Mouse (Mus musculus): ENCODE results near the gene Gsto2. TPM values are rescaled to one million over a fixed set of nuclear protein-coding genes. Genes with fewer than 3 reads are reported as not detected.
"Not testable (repeated sequence)": the region's sequence is repeated elsewhere in the genome, so short reads cannot be mapped to it uniquely, and the experiment has no call there.

Gene Gsto2
- polyA plus RNA-seq, 1 experiment: not detected

DNA sequence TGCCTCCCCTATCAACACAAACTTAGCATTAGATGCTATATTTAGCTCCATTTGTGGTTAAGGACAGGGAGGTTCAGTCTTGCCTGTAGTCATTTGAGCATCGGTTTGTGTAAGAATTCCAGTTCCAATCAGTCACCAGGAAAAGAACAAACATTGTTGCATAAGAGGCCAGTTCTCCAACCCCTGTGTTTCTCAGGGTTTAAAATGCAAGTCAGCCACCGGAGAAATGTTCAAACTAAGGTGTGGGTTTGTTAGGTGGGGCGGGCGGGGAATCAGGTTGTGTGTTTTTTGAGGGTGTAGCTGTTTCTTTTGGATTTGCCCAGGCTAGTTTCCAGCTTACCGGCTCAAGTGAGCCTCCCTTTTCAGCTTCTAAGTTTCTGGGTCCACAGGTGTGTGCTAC is 30.7 kb upstream of the Gsto2 start:
- TF ChIP-seq POLR2A (IDR thresholded peaks at IDR 0.05; ENCODE audit: insufficient read depth, low read depth, low read length): no peak
- TF ChIP-seq CTCF (IDR thresholded peaks at IDR 0.05; ENCODE audit: insufficient read depth, low read depth, low read length): no peak
- H3K4me1 ChIP-seq (ENCODE audit: control insufficient read depth, insufficient read depth, low read length): peaks cover 8% of the 10 kb centered on the region
- no peak overlapping the region for H3K27ac ChIP-seq (ENCODE audit: insufficient read depth, low read depth, low read length)

GRCm38 (mm10) chr19:47835776-47836175 is 29.6 kb upstream of the Gsto2 start:
- 85% methylated on average over 7 of the region's 7 CpGs for WGBS
- Histone ChIP-seq H3K4me1 (ENCODE audit: control insufficient read depth, insufficient read depth, low read length) (peaks cover 8% of the 10 kb centered on the region), H3K27ac (ENCODE audit: insufficient read depth, low read depth, low read length) (no peak overlapping the region), H3K4me3 (ENCODE audit: insufficient read depth, low read depth, low read length) (no peak overlapping the region)
- no peak for TF ChIP-seq POLR2A (IDR thresholded peaks at IDR 0.05; ENCODE audit: insufficient read depth, low read depth, low read length)
- no peak for TF ChIP-seq CTCF (IDR thresholded peaks at IDR 0.05; ENCODE audit: insufficient read depth, low read depth, low read length)

More for the DNA sequence above, 30.7 kb upstream of the Gsto2 start:
- whole genome bisulfite sequencing: 78% methylated on average over 5 of the region's 5 CpGs
- H3K4me3 ChIP-seq (ENCODE audit: insufficient read depth, low read depth, low read length): no peak overlapping the region

DNA sequence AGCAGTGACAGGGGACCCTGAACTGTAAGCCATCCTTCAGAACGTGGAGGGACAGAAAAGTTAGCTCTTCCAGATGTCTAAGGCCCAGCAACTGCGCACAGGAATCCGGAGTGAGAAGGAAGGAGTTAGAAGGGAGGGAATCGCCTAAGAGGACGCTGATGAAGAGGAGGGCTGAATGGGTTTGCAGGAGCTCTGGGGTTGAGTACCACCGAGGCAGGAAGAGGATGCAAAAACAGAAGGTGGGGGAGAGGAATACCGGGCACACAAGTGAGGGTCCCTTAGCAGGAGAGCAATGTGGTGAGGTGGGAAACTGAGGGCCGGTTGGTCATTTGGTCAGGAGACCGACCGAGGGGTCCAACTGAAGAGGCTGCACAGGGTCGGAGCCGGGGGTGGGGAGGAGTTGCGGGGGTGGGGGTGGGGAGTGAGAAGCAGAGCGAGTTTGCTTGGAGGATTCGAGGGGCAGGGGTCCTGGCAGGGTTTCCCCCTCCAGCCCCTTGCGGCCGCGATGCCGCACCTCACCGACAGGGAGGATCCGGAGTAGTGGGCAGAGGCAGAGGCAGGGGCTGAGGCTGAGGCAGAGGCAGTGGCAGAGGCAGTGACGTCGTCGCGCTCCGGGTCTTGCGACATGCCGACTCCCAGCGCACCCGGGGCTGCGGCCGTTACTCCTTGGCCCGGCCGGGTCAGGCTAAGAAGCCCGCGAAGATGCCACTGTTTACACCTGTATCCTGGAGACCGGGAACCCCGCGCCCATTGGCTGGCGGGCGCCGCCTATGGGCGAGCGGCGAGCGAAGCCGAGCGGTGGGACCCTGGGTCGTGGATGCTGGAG is 28.4 kb upstream of the Gsto2 start:
- no peak overlapping the region for H3K27ac ChIP-seq (ENCODE audit: insufficient read depth, low read depth, low read length)
- WGBS: 5% methylated on average over 49 of the region's 49 CpGs
- H3K4me1 ChIP-seq (ENCODE audit: control insufficient read depth, insufficient read depth, low read length): peaks cover 8% of the 10 kb centered on the region
- peak; percentile 66 for TF ChIP-seq CTCF (IDR thresholded peaks at IDR 0.05; ENCODE audit: insufficient read depth, low read depth, low read length)
- no peak for TF ChIP-seq POLR2A (IDR thresholded peaks at IDR 0.05; ENCODE audit: insufficient read depth, low read depth, low read length)
- peak overlapping the region; percentile 58 for H3K4me3 ChIP-seq (ENCODE audit: insufficient read depth, low read depth, low read length)

- no peak for TF ChIP-seq POLR2A (IDR thresholded peaks at IDR 0.05; ENCODE audit: insufficient read depth, low read depth, low read length)
- TF ChIP-seq CTCF (IDR thresholded peaks at IDR 0.05; ENCODE audit: insufficient read depth, low read depth, low read length): no peak
- WGBS: 2% methylated on average over 6 of the region's 6 CpGs
- H3K4me3 ChIP-seq (ENCODE audit: insufficient read depth, low read depth, low read length): peak overlapping the region; percentile 58
- H3K27ac ChIP-seq (ENCODE audit: insufficient read depth, low read depth, low read length): no peak overlapping the region
- peaks cover 8% of the 10 kb centered on the region for H3K4me1 ChIP-seq (ENCODE audit: control insufficient read depth, insufficient read depth, low read length)
Observed at GRCm38 (mm10) chr19:47837527-47837901, 27.8 kb upstream of the Gsto2 start.

GRCm38 (mm10) chr19:47841234-47841633 is 24.1 kb upstream of the Gsto2 start:
- not testable (repeated sequence) for H3K4me1 ChIP-seq (ENCODE audit: control insufficient read depth, insufficient read depth, low read length); H3K4me3 ChIP-seq (ENCODE audit: insufficient read depth, low read depth, low read length)
- WGBS: 88% methylated on average over 15 of the region's 15 CpGs

DNA sequence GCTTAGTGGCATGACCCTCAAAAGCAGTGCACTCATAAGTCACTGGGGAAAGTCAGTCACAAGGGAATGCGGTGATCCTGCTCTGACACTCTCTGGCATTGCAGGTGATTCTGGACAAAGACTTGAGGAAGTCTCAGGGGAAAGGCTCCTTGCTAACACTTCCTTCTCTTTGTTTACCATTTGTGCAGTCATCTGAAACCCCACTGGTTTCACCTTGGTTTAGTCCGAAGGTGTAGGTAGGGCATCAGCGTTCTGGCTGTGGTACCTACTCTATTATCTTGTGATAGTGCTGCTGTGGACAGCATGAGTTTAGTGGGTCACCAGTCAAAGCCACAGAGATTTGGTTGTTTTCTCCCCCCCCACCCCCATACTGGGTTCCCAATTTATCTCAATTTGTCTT is 15.6 kb upstream of the Gsto2 start:
- TF ChIP-seq POLR2A (IDR thresholded peaks at IDR 0.05; ENCODE audit: insufficient read depth, low read depth, low read length) (no peak), CTCF (IDR thresholded peaks at IDR 0.05; ENCODE audit: insufficient read depth, low read depth, low read length) (no peak)
- Histone ChIP-seq H3K27ac (ENCODE audit: insufficient read depth, low read depth, low read length) (no peak overlapping the region), H3K4me1 (ENCODE audit: control insufficient read depth, insufficient read depth, low read length) (peaks cover 3% of the 10 kb centered on the region; the same call in 1 of the 2 replicates), H3K4me3 (ENCODE audit: insufficient read depth, low read depth, low read length) (no peak overlapping the region)
- 92% methylated on average over 3 of the region's 3 CpGs for WGBS

More at GRCm38 (mm10) chr19:47841234-47841633, 24.1 kb upstream of the Gsto2 start:
- H3K27ac ChIP-seq (ENCODE audit: insufficient read depth, low read depth, low read length): not testable (repeated sequence)

- not testable (repeated sequence) for H3K4me3 ChIP-seq (ENCODE audit: insufficient read depth, low read depth, low read length); H3K4me1 ChIP-seq (ENCODE audit: control insufficient read depth, insufficient read depth, low read length); H3K27ac ChIP-seq (ENCODE audit: insufficient read depth, low read depth, low read length)
- 93% methylated on average over 3 of the region's 3 CpGs for WGBS
Observed at GRCm38 (mm10) chr19:47852131-47852530, 13.2 kb upstream of the Gsto2 start.

DNA sequence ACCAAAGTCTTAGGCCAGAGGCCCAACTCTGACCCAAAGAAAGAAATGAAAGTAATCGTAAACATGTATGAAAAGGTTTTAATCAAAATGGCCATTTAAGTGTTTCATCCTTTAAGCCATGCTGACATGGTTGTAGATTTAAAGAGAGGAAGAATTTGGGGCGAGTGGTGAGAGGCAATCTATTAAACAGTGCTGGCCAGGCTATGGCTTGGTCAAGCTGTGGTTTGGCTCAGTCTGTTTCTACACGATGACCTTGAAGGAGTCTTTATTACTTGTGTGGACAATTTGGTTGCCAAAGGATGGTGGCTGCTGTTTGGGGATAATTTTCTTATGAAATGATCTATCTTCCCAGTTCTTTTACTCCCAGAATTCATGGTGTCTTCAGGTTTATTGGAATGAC is 12.3 kb upstream of the Gsto2 start:
- Histone ChIP-seq H3K4me1 (ENCODE audit: control insufficient read depth, insufficient read depth, low read length) (peaks cover 8% of the 10 kb centered on the region), H3K4me3 (ENCODE audit: insufficient read depth, low read depth, low read length) (no peak overlapping the region), H3K27ac (ENCODE audit: insufficient read depth, low read depth, low read length) (no peak overlapping the region)
- 91% methylated on average over 3 of the region's 3 CpGs for WGBS
- TF ChIP-seq CTCF (IDR thresholded peaks at IDR 0.05; ENCODE audit: insufficient read depth, low read depth, low read length): no peak
- TF ChIP-seq POLR2A (IDR thresholded peaks at IDR 0.05; ENCODE audit: insufficient read depth, low read depth, low read length): no peak

GRCm38 (mm10) chr19:47853951-47854795 is 11.2 kb upstream of the Gsto2 start:
- H3K4me1 ChIP-seq (ENCODE audit: control insufficient read depth, insufficient read depth, low read length): peaks cover 8% of the 10 kb centered on the region
- H3K4me3 ChIP-seq (ENCODE audit: insufficient read depth, low read depth, low read length): peak overlapping the region; percentile 71
- TF ChIP-seq POLR2A (IDR thresholded peaks at IDR 0.05; ENCODE audit: insufficient read depth, low read depth, low read length) (no peak), CTCF (IDR thresholded peaks at IDR 0.05; ENCODE audit: insufficient read depth, low read depth, low read length) (no peak)
- 9% methylated on average over 13 of the region's 13 CpGs for WGBS
- no peak overlapping the region for H3K27ac ChIP-seq (ENCODE audit: insufficient read depth, low read depth, low read length)

Data from olfactory bulb, adult 2 months (tissue).